Mouse (Mus musculus) neutrophil, adult 65 days (primary cell): ENCODE results near the gene D5Ertd579e. TPM values are rescaled to one million over a fixed set of nuclear protein-coding genes. Genes with fewer than 3 reads are reported as not detected.

Experiments
- total RNA-seq: library from RNA; stranded (reverse); gene quantifications from 2 replicates; pipeline ENCODE4 v1.2.4, GENCODE M21; 2023

The D5Ertd579e gene
- 20.7 and 24.0 TPM in 2 replicates for total RNA-seq

DNA sequence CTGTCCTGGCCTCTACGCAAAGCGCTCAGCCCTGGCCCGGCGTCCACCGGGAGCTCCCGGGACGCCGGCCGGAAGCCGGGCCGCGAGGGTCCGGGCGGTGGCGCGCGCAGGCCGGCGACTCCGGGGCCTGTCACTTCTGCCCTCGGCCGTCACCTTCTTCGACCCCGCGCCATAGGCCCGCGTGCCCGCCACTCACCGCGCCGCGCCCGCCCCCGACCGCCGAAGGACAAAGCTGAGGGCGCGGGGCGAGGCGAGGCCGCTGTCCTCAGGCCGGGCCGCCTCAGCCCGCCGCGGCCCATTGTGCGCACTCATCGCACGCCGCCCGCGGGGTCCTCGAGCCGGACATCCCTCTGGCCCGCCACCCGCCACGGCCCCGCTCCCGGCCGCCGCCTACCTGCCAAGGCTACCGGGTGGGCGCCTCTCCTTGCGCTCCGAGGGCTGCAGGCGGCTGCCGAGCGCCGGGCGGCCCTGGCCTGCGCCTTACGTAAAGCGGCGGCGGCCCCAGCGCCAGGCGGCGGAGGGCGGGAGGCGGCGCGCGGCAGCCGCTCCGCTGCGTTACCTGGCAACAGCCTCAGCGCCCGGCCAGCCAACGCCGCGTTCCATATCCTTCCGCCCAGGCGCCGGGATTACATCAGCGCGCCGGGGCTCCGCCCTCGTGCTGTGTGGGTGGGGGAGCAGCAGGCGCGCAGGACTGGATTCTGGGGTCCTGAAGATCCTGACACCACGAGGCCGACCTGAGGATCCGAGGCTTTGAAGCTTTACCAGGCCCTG is at the start of gene D5Ertd579e:
D5Ertd579e (minus strand) TSS at position 564 of the 771 bp plus-strand sequence.

DNA sequence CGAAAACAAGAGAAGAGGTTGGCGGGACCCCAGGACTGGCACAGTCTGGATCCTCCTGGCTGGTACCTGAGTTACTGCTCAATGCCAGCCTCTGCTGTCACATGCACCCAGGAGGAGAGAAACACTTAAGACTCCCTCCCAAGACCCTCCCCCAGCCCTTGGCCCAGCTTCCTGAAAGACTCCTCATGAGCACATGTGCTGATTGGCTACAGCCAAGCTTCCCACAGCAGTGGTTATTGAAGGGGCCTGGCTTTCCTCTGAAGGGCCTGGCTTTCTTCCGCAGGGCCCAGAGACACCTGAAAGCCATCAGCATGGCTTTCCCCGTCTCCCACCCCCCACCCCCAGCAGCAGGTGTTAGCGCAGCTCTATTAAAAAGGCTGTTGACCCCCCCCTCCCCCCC is 102.6 kb downstream of the D5Ertd579e start, which contains the start of gene Tbc1d14:
Tbc1d14 (minus strand) TSS at position 101 of the 400 bp plus-strand sequence.

Other genes starting within 250 kb of the D5Ertd579e start
- 24.2 and 25.0 TPM in 2 replicates for gene Grpel1, start 231.0 kb downstream of the D5Ertd579e start, total RNA-seq
- gene Tada2b, start 211.7 kb downstream of the D5Ertd579e start, total RNA-seq = 12.1 and 14.1 TPM in 2 replicates
- 0.76 and 0.98 TPM in 2 replicates for gene Ccdc96, start 211.4 kb downstream of the D5Ertd579e start, total RNA-seq
- 80.4 and 107 TPM in 2 replicates for gene Tbc1d14, start 102.7 kb downstream of the D5Ertd579e start, total RNA-seq
- 24.7 and 30.9 TPM in 2 replicates for gene Bloc1s4, start 52.6 kb upstream of the D5Ertd579e start, total RNA-seq
- gene Mrfap1, start 100.7 kb upstream of the D5Ertd579e start, total RNA-seq = 102 and 139 TPM in 2 replicates
- 37.5 and 42.1 TPM in 2 replicates for gene Man2b2, start 134.6 kb upstream of the D5Ertd579e start, total RNA-seq
- not detected in 2 replicates for gene Ppp2r2c, start 172.5 kb upstream of the D5Ertd579e start, total RNA-seq